Mouse (Mus musculus): ENCODE measurements around the gene Olfr45.
"Not testable (repeated sequence)": the region's sequence is repeated elsewhere in the genome, so short reads cannot be mapped to it uniquely, and the experiment has no call there.

The Olfr45 gene

GRCm38 (mm10) chr7:140681651-140682050 is at the start of gene Olfr45:
Olfr45 (plus strand) TSS chr7:140681951.
- no peak for DNase-seq

GRCm38 (mm10) chr7:140646152-140646551 is 35.6 kb upstream of the Olfr45 start, which contains the start of gene Olfr53:
Olfr53 (plus strand) TSS chr7:140646452.
- DNase-seq, result no peak

- DNase-seq, result no peak
Observed at GRCm38 (mm10) chr7:140659630-140660029, 22.1 kb upstream of the Olfr45 start, which contains the start of gene Olfr539. Olfr539 (plus strand) TSS chr7:140659930.

- DNase-seq, result not testable (repeated sequence)
Observed at GRCm38 (mm10) chr7:140670693-140671092, 11.1 kb upstream of the Olfr45 start.

GRCm38 (mm10) chr7:140675863-140676262 is 5.9 kb upstream of the Olfr45 start:
- no peak for DNase-seq

- not testable (repeated sequence) for DNase-seq
Observed at GRCm38 (mm10) chr7:140679591-140679990, 2.2 kb upstream of the Olfr45 start.

GRCm38 (mm10) chr7:140696967-140697366 is 15.2 kb downstream of the Olfr45 start, which contains the start of gene Olfr541:
Olfr541 (plus strand) TSS chr7:140697267.
- no peak for DNase-seq

- no peak for DNase-seq
Observed at GRCm38 (mm10) chr7:140706348-140706747, 24.6 kb downstream of the Olfr45 start.

- DNase-seq, result no peak
Observed at GRCm38 (mm10) chr7:140707536-140708284, 26.0 kb downstream of the Olfr45 start.

- DNase-seq, result no peak
Observed at GRCm38 (mm10) chr7:140717155-140718055, 35.7 kb downstream of the Olfr45 start.

GRCm38 (mm10) chr7:140721095-140721494 is 39.3 kb downstream of the Olfr45 start:
- no peak for DNase-seq

GRCm38 (mm10) chr7:140725558-140725957 is 43.8 kb downstream of the Olfr45 start:
- no peak for DNase-seq

- DNase-seq, result no peak
Observed at GRCm38 (mm10) chr7:140733162-140733561, 51.4 kb downstream of the Olfr45 start.
